Mouse (Mus musculus) myocyte (in vitro differentiated cells): ENCODE measurements around the gene Helz.

ENCODE experiments used
- CEBPB ChIP-seq: IDR thresholded peaks from 2 replicates; pipeline ENCODE4 v1.6.1; 2011; ENCODE audit warnings: mild to moderate bottlenecking, moderate library complexity; ENCODE audit not compliant: poor library complexity, insufficient read depth, severe bottlenecking
- E2F4 ChIP-seq: IDR thresholded peaks from one replicate; pipeline ENCODE4 v1.6.1; 2011; ENCODE audit warnings: mild to moderate bottlenecking, control low read depth, moderate library complexity; ENCODE audit not compliant: insufficient read depth
- MAX ChIP-seq: IDR thresholded peaks from one replicate; pipeline ENCODE4 v1.6.1; 2011; ENCODE audit warnings: low read depth, mild to moderate bottlenecking, control low read depth
- MYOD1 ChIP-seq, 3 experiments: IDR thresholded peaks; one replicate each; pipeline ENCODE4 v1.6.1; 2011; ENCODE audit warnings: control low read depth in 2 of 3, low read depth in 2 of 3, mild to moderate bottlenecking in 2 of 3, moderate library complexity in 1 of 3; ENCODE audit not compliant: insufficient read length in 2 of 3, control insufficient read depth in 1 of 3
- MYOG ChIP-seq, 3 experiments: IDR thresholded peaks; one replicate each; pipeline ENCODE4 v1.6.1; 2011; ENCODE audit warnings: control low read depth in 2 of 3, low read depth in 2 of 3, mild to moderate bottlenecking in 2 of 3; ENCODE audit not compliant: insufficient read length in 2 of 3, control insufficient read depth in 1 of 3, insufficient read depth in 1 of 3
- POLR2A ChIP-seq: IDR thresholded peaks from one replicate; pipeline ENCODE4 v1.6.1; 2011; ENCODE audit warnings: low read depth, mild to moderate bottlenecking, control low read depth, moderate library complexity; ENCODE audit not compliant: insufficient read length
- POLR2AphosphoS2 ChIP-seq: IDR thresholded peaks from one replicate; pipeline ENCODE4 v1.6.1; 2011; ENCODE audit warnings: low read depth, control low read depth; ENCODE audit not compliant: insufficient read length
- REST ChIP-seq: IDR thresholded peaks from one replicate; pipeline ENCODE4 v1.6.1; 2011; ENCODE audit warnings: mild to moderate bottlenecking, control low read depth, moderate library complexity; ENCODE audit not compliant: insufficient read depth, insufficient read length
- SRF ChIP-seq: IDR thresholded peaks from one replicate; pipeline ENCODE4 v1.6.1; 2011; ENCODE audit warnings: low read depth; ENCODE audit not compliant: control insufficient read depth, insufficient read length
- TCF12 ChIP-seq: IDR thresholded peaks from one replicate; pipeline ENCODE4 v1.6.1; 2011; ENCODE audit warnings: mild to moderate bottlenecking, control low read depth; ENCODE audit not compliant: poor library complexity, insufficient read depth, severe bottlenecking
- TCF3 ChIP-seq: IDR thresholded peaks from one replicate; pipeline ENCODE4 v1.6.1; 2011; ENCODE audit warnings: low read depth, control low read depth; ENCODE audit not compliant: insufficient read length
- USF1 ChIP-seq: IDR thresholded peaks from one replicate; pipeline ENCODE4 v1.6.1; 2011; ENCODE audit warnings: low read depth, mild to moderate bottlenecking, control low read depth, moderate library complexity

DNA sequence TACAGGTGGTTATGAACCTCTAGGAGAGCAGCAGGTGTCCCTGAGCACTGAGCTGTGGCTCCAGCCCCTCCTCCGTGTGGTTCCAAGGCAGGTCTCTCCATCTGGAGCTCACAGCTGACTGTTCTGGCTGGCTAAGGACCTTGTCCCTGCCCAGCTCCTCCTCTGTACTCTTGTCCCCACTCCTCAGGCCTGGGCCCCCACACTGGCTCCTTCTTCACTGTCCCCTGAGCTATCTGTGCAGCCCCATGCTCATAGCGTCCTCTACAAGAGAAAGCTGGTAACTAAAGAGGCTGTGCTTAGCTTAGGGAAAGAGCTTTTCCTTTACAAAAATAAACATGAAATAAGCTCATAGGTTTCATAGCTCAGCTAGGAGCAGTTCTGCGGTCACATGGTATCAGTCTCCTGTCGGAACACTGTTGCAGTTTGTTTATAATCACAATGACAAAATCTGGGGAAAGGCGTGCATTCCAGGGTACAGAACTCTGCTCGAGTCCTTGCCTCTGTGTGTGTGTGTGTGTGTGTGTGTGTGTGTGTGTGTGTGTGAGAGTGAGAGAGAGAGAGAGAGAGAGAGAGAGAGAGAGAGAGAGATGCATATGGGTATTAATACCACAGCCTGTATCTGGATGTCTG lies 102.8 kb downstream of the Helz start:
- no peak for TF ChIP-seq E2F4
- no peak for TF ChIP-seq POLR2AphosphoS2
- no peak for TF ChIP-seq USF1
- TF ChIP-seq REST: no peak
- TF ChIP-seq POLR2A: no peak
- TF ChIP-seq TCF12: no peak
- TF ChIP-seq MAX: no peak
- TF ChIP-seq SRF: no peak
- TF ChIP-seq CEBPB: no peak
- no peak for TF ChIP-seq MYOG (IDR thresholded peaks at IDR 0.05; ENCODE audit: control insufficient read depth in 1 of 3, insufficient read depth in 1 of 3, insufficient read length in 2 of 3, low read depth in 2 of 3)
- no peak for TF ChIP-seq MYOD1 (IDR thresholded peaks at IDR 0.05; ENCODE audit: control insufficient read depth in 1 of 3, insufficient read length in 2 of 3, low read depth in 2 of 3)
- no peak for TF ChIP-seq TCF3
